Mouse (Mus musculus) embryonic fibroblast, embryonic 13.5 days (primary cell): Measurements from ENCODE around the gene Bap1. TPM values are rescaled to one million over a fixed set of nuclear protein-coding genes. Genes with fewer than 3 reads are reported as not detected.

Experiments used
- H3K27ac ChIP-seq: 2 replicates; pipeline ENCODE4 v1.5.1; 2012; ENCODE audit warnings: low read length, control low read depth, inconsistent platforms; ENCODE audit not compliant: insufficient read depth
- H3K4me1 ChIP-seq: 2 replicates; pipeline ENCODE4 v1.6.1; 2011; ENCODE audit warnings: low read length; ENCODE audit not compliant: control insufficient read depth, insufficient read depth
- H3K4me3 ChIP-seq: 2 replicates; pipeline ENCODE4 v1.5.1; 2011; ENCODE audit warnings: mild to moderate bottlenecking, control low read depth, low read length; ENCODE audit not compliant: insufficient read depth
- CTCF ChIP-seq: IDR thresholded peaks from 2 replicates; pipeline ENCODE4 v1.5.1; 2011; ENCODE audit warnings: mild to moderate bottlenecking, control low read depth, low read length, moderate library complexity, borderline replicate concordance; ENCODE audit not compliant: insufficient read depth
- POLR2A ChIP-seq: IDR thresholded peaks from 2 replicates; pipeline ENCODE4 v1.6.1; 2011; ENCODE audit warnings: low read depth, mild to moderate bottlenecking, control low read depth, low read length, moderate library complexity
- polyA plus RNA-seq: library from polyadenylated mRNA; stranded (reverse); fragments of >200 nt; gene quantifications from 2 replicates; pipeline ENCODE4 v1.2.4, GENCODE M21; 2011; ENCODE audit warnings: low read depth; ENCODE audit not compliant: missing spikeins, insufficient read length

The Bap1 gene
- polyA plus RNA-seq, 1 experiment: 37.4 TPM

GRCm38 (mm10) chr14:31212499-31212898 is 38.8 kb upstream of the Bap1 start:
- H3K4me1 ChIP-seq: no peaks in the 10 kb centered on the region
- no peak overlapping the region for H3K27ac ChIP-seq
- no peak overlapping the region for H3K4me3 ChIP-seq
- TF ChIP-seq POLR2A (no peak), CTCF (no peak)

GRCm38 (mm10) chr14:31213868-31214267 is 37.4 kb upstream of the Bap1 start:
- no peak for TF ChIP-seq CTCF
- TF ChIP-seq POLR2A: no peak
- Histone ChIP-seq H3K4me3 (no peak overlapping the region), H3K4me1 (no peaks in the 10 kb centered on the region), H3K27ac (no peak overlapping the region)

- no peaks in the 10 kb centered on the region for H3K4me1 ChIP-seq
- no peak overlapping the region for H3K4me3 ChIP-seq
- no peak overlapping the region for H3K27ac ChIP-seq
- TF ChIP-seq CTCF: no peak
- no peak for TF ChIP-seq POLR2A
Observed at GRCm38 (mm10) chr14:31214684-31215083, 36.6 kb upstream of the Bap1 start.

GRCm38 (mm10) chr14:31215157-31216002 is 35.9 kb upstream of the Bap1 start:
- H3K27ac ChIP-seq: no peak overlapping the region

GRCm38 (mm10) chr14:31216846-31217245 is 34.4 kb upstream of the Bap1 start, which contains the start of gene Nisch:
Gene Nisch (minus strand): TSS chr14:31216946.
- no peak within 1 kb of the TSS for H3K27ac ChIP-seq
- no peaks in the 10 kb centered on the region for H3K4me1 ChIP-seq
- TF ChIP-seq CTCF: no peak
- no peak for TF ChIP-seq POLR2A
- no peak within 1 kb of the TSS for H3K4me3 ChIP-seq

More at GRCm38 (mm10) chr14:31215157-31216002, 35.9 kb upstream of the Bap1 start:
- Histone ChIP-seq H3K4me1 (no peaks in the 10 kb centered on the region), H3K4me3 (no peak overlapping the region)
- TF ChIP-seq CTCF (peak; percentile 89), POLR2A (no peak)

- no peak within 1 kb of the TSS for H3K4me3 ChIP-seq
- no peaks in the 10 kb centered on the region for H3K4me1 ChIP-seq
- peak; percentile 29; the same call in 1 of the 2 replicates for TF ChIP-seq CTCF
- TF ChIP-seq POLR2A: no peak
- H3K27ac ChIP-seq: no peak within 1 kb of the TSS
Observed at GRCm38 (mm10) chr14:31217666-31218065, 33.6 kb upstream of the Bap1 start, which contains the start of gene Sema3g. Gene Sema3g (plus strand): TSS chr14:31217860.

GRCm38 (mm10) chr14:31226978-31227377 is 24.3 kb upstream of the Bap1 start:
- Histone ChIP-seq H3K27ac (no peak overlapping the region), H3K4me1 (no peaks in the 10 kb centered on the region), H3K4me3 (no peak overlapping the region)
- TF ChIP-seq POLR2A (no peak), CTCF (no peak)

GRCm38 (mm10) chr14:31228234-31228633 is 23.0 kb upstream of the Bap1 start:
- Histone ChIP-seq H3K4me1 (no peaks in the 10 kb centered on the region), H3K4me3 (no peak overlapping the region), H3K27ac (no peak overlapping the region)
- TF ChIP-seq CTCF: no peak
- TF ChIP-seq POLR2A: no peak

- Histone ChIP-seq H3K4me1 (no peaks in the 10 kb centered on the region), H3K4me3 (no peak overlapping the region), H3K27ac (no peak overlapping the region)
- no peak for TF ChIP-seq CTCF
- no peak for TF ChIP-seq POLR2A
Observed at GRCm38 (mm10) chr14:31230442-31230841, 20.8 kb upstream of the Bap1 start.

GRCm38 (mm10) chr14:31232404-31233069 is 18.7 kb upstream of the Bap1 start:
- Histone ChIP-seq H3K4me3 (no peak overlapping the region), H3K27ac (no peak overlapping the region), H3K4me1 (no peaks in the 10 kb centered on the region)
- TF ChIP-seq POLR2A (no peak), CTCF (no peak)
